Mouse (Mus musculus): ENCODE data around the gene Cmas.

The Cmas gene

GRCm38 (mm10) chr6:142756507-142757333 lies at the start of gene Cmas:
Gene Cmas, plus strand, starts transcription at chr6:142756686.
- peak; percentile 79 for DNase-seq (ENCODE audit: low read depth, low spot score)

GRCm38 (mm10) chr6:142706688-142707087 lies 49.8 kb upstream of the Cmas start:
- DNase-seq (ENCODE audit: low read depth, low spot score), result no peak

GRCm38 (mm10) chr6:142708369-142708768 lies 48.1 kb upstream of the Cmas start:
- no peak for DNase-seq (ENCODE audit: low read depth, low spot score)

GRCm38 (mm10) chr6:142710690-142711089 lies 45.8 kb upstream of the Cmas start:
- no peak for DNase-seq (ENCODE audit: low read depth, low spot score)

- DNase-seq (ENCODE audit: low read depth, low spot score), result no peak
These were observed 45.4 kb upstream of the Cmas start for GRCm38 (mm10) chr6:142711106-142711505.

GRCm38 (mm10) chr6:142715026-142715425 lies 41.5 kb upstream of the Cmas start:
- no peak for DNase-seq (ENCODE audit: low read depth, low spot score)

GRCm38 (mm10) chr6:142717186-142717585 lies 39.3 kb upstream of the Cmas start:
- no peak for DNase-seq (ENCODE audit: low read depth, low spot score)

- no peak for DNase-seq (ENCODE audit: low read depth, low spot score)
These were observed 38.3 kb upstream of the Cmas start for GRCm38 (mm10) chr6:142718167-142718566.

- no peak for DNase-seq (ENCODE audit: low read depth, low spot score)
These were observed 35.8 kb upstream of the Cmas start for GRCm38 (mm10) chr6:142720641-142721040.

- DNase-seq (ENCODE audit: low read depth, low spot score), result no peak
These were observed 34.8 kb upstream of the Cmas start for GRCm38 (mm10) chr6:142721731-142722130.

- no peak for DNase-seq (ENCODE audit: low read depth, low spot score)
These were observed 30.5 kb upstream of the Cmas start for GRCm38 (mm10) chr6:142726032-142726431.

- DNase-seq (ENCODE audit: low read depth, low spot score), result no peak
These were observed 23.8 kb upstream of the Cmas start for GRCm38 (mm10) chr6:142732567-142733290.

GRCm38 (mm10) chr6:142735302-142736005 lies 21.0 kb upstream of the Cmas start:
- DNase-seq (ENCODE audit: low read depth, low spot score), result no peak

- DNase-seq (ENCODE audit: low read depth, low spot score), result no peak
These were observed 18.3 kb upstream of the Cmas start for GRCm38 (mm10) chr6:142738225-142738624.

GRCm38 (mm10) chr6:142738637-142739036 lies 17.8 kb upstream of the Cmas start:
- DNase-seq (ENCODE audit: low read depth, low spot score), result no peak

- DNase-seq (ENCODE audit: low read depth, low spot score), result no peak
These were observed 14.7 kb upstream of the Cmas start for GRCm38 (mm10) chr6:142741763-142742162.

- DNase-seq (ENCODE audit: low read depth, low spot score), result no peak
These were observed 13.3 kb upstream of the Cmas start for GRCm38 (mm10) chr6:142743193-142743592.

GRCm38 (mm10) chr6:142745484-142745883 lies 11.0 kb upstream of the Cmas start:
- no peak for DNase-seq (ENCODE audit: low read depth, low spot score)

GRCm38 (mm10) chr6:142746765-142747164 lies 9.7 kb upstream of the Cmas start:
- no peak for DNase-seq (ENCODE audit: low read depth, low spot score)

GRCm38 (mm10) chr6:142747165-142747564 lies 9.3 kb upstream of the Cmas start:
- no peak for DNase-seq (ENCODE audit: low read depth, low spot score)

- no peak for DNase-seq (ENCODE audit: low read depth, low spot score)
These were observed 8.3 kb upstream of the Cmas start for GRCm38 (mm10) chr6:142748057-142748708.

GRCm38 (mm10) chr6:142751365-142751764 lies 5.1 kb upstream of the Cmas start:
- DNase-seq (ENCODE audit: low read depth, low spot score), result no peak

All from c-Kit-negative CD71-positive TER-119-positive erythroid progenitor cells, embryonic 14.5 days (primary cell).